ENCODE assay signal across 20 mouse cellular contexts in genomic region chr10:14132937-14133336, GRCm38 (mm10).
"Had no signal": no experiment of that assay in that cellular context is flagged by ENCODE, and none has a peak within 500 bp of the region (broad histone marks: within the 10 kb centered on the region; RNA-seq: fewer than 3 reads in every experiment).

No protein-coding gene starts in this region.

- DNase-seq: kidney, adult 11 months; kidney, adult 8-10 months; kidney, postnatal 10 days; kidney, postnatal 36 days; left cerebral cortex, postnatal 4 days; liver, embryonic 13.5 days; lung, adult 2 months; midbrain, embryonic 14.5 days; retina, postnatal 1 day; right cerebral cortex, postnatal 25 days; spleen, adult 18-20 months; thymus, postnatal 25 days had no signal

- H3K4me3 ChIP-seq: intestine, embryonic 15.5 days; kidney, embryonic 15.5 days; limb, embryonic 12.5 days; limb, embryonic 15.5 days; liver, embryonic 13.5 days; neural tube, embryonic 12.5 days; neural tube, embryonic 15.5 days; stomach, embryonic 15.5 days had no signal

- ATAC-seq: intestine, embryonic 15.5 days had no signal

- H3K27ac ChIP-seq: intestine, embryonic 15.5 days; kidney, embryonic 15.5 days; limb, embryonic 12.5 days; limb, embryonic 15.5 days; liver, embryonic 13.5 days; macrophage; neural tube, embryonic 12.5 days; neural tube, embryonic 15.5 days; stomach, embryonic 15.5 days had no signal
